Mouse (Mus musculus): ENCODE measurements at regions not wholly inside any gene's neighbourhood (a gene's known extent, or its start where the extent isn't known, plus 50 kb on each side); places are given as distances from the start of the nearest gene placed in this dataset.
A peak's percentile ranks its signal among the peaks of the same experiment; 100 is the strongest.
"Not testable (repeated sequence)": the region's sequence is repeated elsewhere in the genome, so short reads cannot be mapped to it uniquely, and the experiment has no call there.

- no peak for DNase-seq
Measured at GRCm38 (mm10) chr14:102790916-102791315, 191.5 kb downstream of the Kctd12 start.

GRCm38 (mm10) chr14:102782227-102782626 is 200.2 kb downstream of the Kctd12 start:
- no peak for DNase-seq

GRCm38 (mm10) chr14:102769716-102770115 is 212.7 kb downstream of the Kctd12 start:
- peak; percentile 38 for DNase-seq

- DNase-seq: peak; percentile 28
Measured at GRCm38 (mm10) chr14:102748687-102749086, 233.8 kb downstream of the Kctd12 start.

GRCm38 (mm10) chr14:102742331-102742730 is 240.1 kb downstream of the Kctd12 start:
- no peak for DNase-seq

GRCm38 (mm10) chr14:102736656-102737055 is 245.8 kb downstream of the Kctd12 start:
- DNase-seq: no peak

- not testable (repeated sequence) for DNase-seq
Measured at GRCm38 (mm10) chr14:102733718-102734117, 248.7 kb downstream of the Kctd12 start.

GRCm38 (mm10) chr14:102731746-102732145 is 250.7 kb downstream of the Kctd12 start:
- no peak for DNase-seq

- no peak for DNase-seq
Measured at GRCm38 (mm10) chr14:102722633-102723032, 259.8 kb downstream of the Kctd12 start.

- no peak for DNase-seq
Measured at GRCm38 (mm10) chr14:102718558-102718957, 263.9 kb downstream of the Kctd12 start.

- DNase-seq: no peak
Measured at GRCm38 (mm10) chr14:102712600-102712999, 269.8 kb downstream of the Kctd12 start.

- DNase-seq: no peak
Measured at GRCm38 (mm10) chr14:102706704-102707336, 275.6 kb downstream of the Kctd12 start.

- no peak for DNase-seq
Measured at GRCm38 (mm10) chr14:102701108-102701507, 281.3 kb downstream of the Kctd12 start.

- no peak for DNase-seq
Measured at GRCm38 (mm10) chr14:102700457-102700856, 282.0 kb downstream of the Kctd12 start.

GRCm38 (mm10) chr14:102699015-102699414 is 283.4 kb downstream of the Kctd12 start:
- no peak for DNase-seq

- DNase-seq: no peak
Measured at GRCm38 (mm10) chr14:102686791-102687190, 295.6 kb downstream of the Kctd12 start.

GRCm38 (mm10) chr14:102676582-102676981 is 305.9 kb downstream of the Kctd12 start:
- DNase-seq: no peak

- DNase-seq: no peak
Measured at GRCm38 (mm10) chr14:102674635-102675034, 307.8 kb downstream of the Kctd12 start.

- DNase-seq: no peak
Measured at GRCm38 (mm10) chr14:102673724-102674123, 308.7 kb downstream of the Kctd12 start.

GRCm38 (mm10) chr14:102663240-102663639 is 319.2 kb downstream of the Kctd12 start:
- DNase-seq: no peak

GRCm38 (mm10) chr14:102660351-102660750 is 322.1 kb downstream of the Kctd12 start:
- no peak for DNase-seq

GRCm38 (mm10) chr14:102656235-102656634 is 326.2 kb downstream of the Kctd12 start:
- DNase-seq: no peak

GRCm38 (mm10) chr14:102629601-102630000 is 352.8 kb downstream of the Kctd12 start:
- DNase-seq: no peak

- DNase-seq: no peak
Measured at GRCm38 (mm10) chr14:102621546-102621945, 360.9 kb downstream of the Kctd12 start.

GRCm38 (mm10) chr14:102619056-102619455 is 363.4 kb downstream of the Kctd12 start:
- DNase-seq: no peak
